Mouse (Mus musculus) heart, embryonic 15.5 days (tissue): ENCODE results near the gene Ikzf1. TPM values are rescaled to one million over a fixed set of nuclear protein-coding genes. Genes with fewer than 3 reads are reported as not detected.
A peak's percentile ranks its signal among the peaks of the same experiment; 100 is the strongest.

Experiments
- ATAC-seq: fragments of 200-750 bp; cut with Nextera tagmentation; replicated peaks from 2 replicates; pipeline ENCODE4 v1.8.0; 2017; ENCODE audit warnings: low read depth, moderate TSS enrichment; ENCODE audit not compliant: insufficient number of reproducible peaks, insufficient read depth, low FRiP score
- H3K27ac ChIP-seq: fragments of 300-500 bp; sonication (generic); 2 replicates; pipeline ENCODE4 v1.5.1; 2015; ENCODE audit warnings: mild to moderate bottlenecking, inconsistent platforms
- H3K27me3 ChIP-seq: fragments of 300-500 bp; sonication (generic); 2 replicates; pipeline ENCODE4 v1.6.1; 2015; ENCODE audit warnings: inconsistent platforms
- H3K36me3 ChIP-seq: fragments of 300-500 bp; sonication (generic); 2 replicates; pipeline ENCODE4 v1.6.1; 2015; ENCODE audit warnings: mild to moderate bottlenecking, inconsistent platforms
- H3K4me1 ChIP-seq: fragments of 300-500 bp; sonication (generic); replicated peaks from 2 replicates; pipeline ENCODE4 v1.6.1; 2015; ENCODE audit warnings: inconsistent platforms
- H3K4me2 ChIP-seq: fragments of 300-500 bp; sonication (generic); 2 replicates; pipeline ENCODE4 v1.6.1; 2015; ENCODE audit warnings: inconsistent platforms, mild to moderate bottlenecking, moderate library complexity
- H3K4me3 ChIP-seq: fragments of 300-500 bp; sonication (generic); 2 replicates; pipeline ENCODE4 v1.5.1; 2015; ENCODE audit warnings: mild to moderate bottlenecking, inconsistent platforms
- H3K9ac ChIP-seq: fragments of 300-500 bp; sonication (generic); 2 replicates; pipeline ENCODE4 v1.6.1; 2015; ENCODE audit warnings: mild to moderate bottlenecking, inconsistent platforms
- H3K9me3 ChIP-seq: fragments of 300-500 bp; sonication (generic); replicated peaks from 2 replicates; pipeline ENCODE4 v1.6.1; 2016; ENCODE audit warnings: inconsistent platforms
- WGBS: fragments of 180-500 bp; shearing (Covaris S2); methylation state at CpG from one replicate; pipeline ENCODE4 v1.1.7; 2015; ENCODE audit warnings: mixed read lengths; 5-methylcytosine and 5-hydroxymethylcytosine counted together
- polyA plus RNA-seq: library from polyadenylated mRNA; unstranded; fragments of >200 nt; fragmentation: Nextera tagmentation; extraction: Ambion mirVana; gene quantifications from 2 replicates; pipeline ENCODE4 v1.2.1, GENCODE M21; 2015

Gene Ikzf1
- polyA plus RNA-seq, 1 experiment from 2014 or later: 1.2 TPM

DNA sequence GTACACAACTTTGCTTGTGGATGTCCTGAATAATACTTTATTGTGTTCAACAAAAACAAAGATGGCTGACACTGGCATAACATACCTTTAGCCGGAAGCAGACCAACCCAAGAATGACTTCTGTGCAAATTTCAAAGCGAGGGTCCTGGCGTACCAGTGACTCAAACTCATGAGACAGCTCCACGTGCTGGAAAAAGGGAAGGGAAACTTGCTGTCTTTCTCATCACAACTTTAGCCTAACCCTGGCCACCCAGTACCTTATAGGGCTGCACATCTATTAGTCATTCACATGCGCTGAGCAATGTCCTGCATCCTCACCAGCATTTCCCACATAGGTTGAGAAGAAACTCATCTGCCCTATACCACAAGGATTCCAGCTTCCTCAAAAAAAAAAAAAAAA, 134.4 kb downstream of the Ikzf1 start:
- 92% methylated on average over 5 of the region's 5 CpGs for WGBS
- no peaks in the 10 kb centered on the region for H3K27me3 ChIP-seq
- no peaks in the 10 kb centered on the region for H3K9me3 ChIP-seq

DNA sequence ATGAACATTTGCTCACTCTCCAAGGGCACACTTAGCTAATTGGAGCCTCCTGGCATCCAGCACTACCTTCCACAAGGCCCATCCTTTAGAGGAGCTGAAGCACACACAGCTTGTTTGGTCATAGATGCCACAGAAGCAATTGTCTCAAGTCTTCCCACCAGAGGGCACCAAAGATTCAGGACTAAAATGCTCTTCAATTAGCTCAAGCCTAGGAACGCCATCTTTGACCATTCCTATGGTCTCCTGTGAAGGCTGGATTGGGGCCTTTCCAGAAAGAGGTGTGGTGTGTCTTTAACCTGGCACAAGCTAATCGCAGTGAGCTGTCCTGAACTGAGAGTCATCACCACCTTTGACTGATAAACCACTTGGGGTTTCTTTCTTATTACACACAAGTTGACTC, 135.4 kb downstream of the Ikzf1 start:
- 5% methylated on average over 2 of the region's 2 CpGs for WGBS
- Histone ChIP-seq H3K4me3 (no peak overlapping the region), H3K36me3 (no peaks in the 10 kb centered on the region), H3K4me1 (peaks cover 53% of the 10 kb centered on the region), H3K27ac (peak overlapping the region; percentile 95), H3K27me3 (no peaks in the 10 kb centered on the region), H3K9me3 (no peaks in the 10 kb centered on the region), H3K4me2 (no peak overlapping the region), H3K9ac (no peak overlapping the region)
- peak; percentile 23; the same call in 1 of the 2 replicates for ATAC-seq

More for the DNA sequence above, 134.4 kb downstream of the Ikzf1 start:
- Histone ChIP-seq H3K4me2 (no peak overlapping the region), H3K36me3 (no peaks in the 10 kb centered on the region), H3K4me3 (no peak overlapping the region), H3K27ac (no peak overlapping the region), H3K9ac (no peak overlapping the region), H3K4me1 (peaks cover 50% of the 10 kb centered on the region)
- no peak for ATAC-seq

DNA sequence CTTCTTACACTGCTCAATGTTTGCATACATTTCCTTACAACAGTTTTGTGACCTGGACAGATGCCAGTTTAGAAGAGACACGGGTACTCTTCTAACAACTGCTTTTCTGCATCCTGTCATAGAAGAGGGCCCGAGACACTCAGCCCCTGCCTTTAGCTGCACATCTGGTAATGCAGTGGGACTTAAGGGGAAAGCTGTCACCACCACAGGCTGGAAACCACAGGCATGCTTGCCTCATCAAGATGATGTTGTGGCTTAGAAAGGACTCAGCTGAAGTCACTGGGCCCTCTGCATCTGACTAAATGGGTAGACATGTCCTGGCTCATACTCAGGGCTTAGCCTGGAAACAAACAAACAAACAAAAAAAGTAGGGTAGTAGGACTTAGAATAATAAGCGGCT, 135.9 kb downstream of the Ikzf1 start:
- peaks cover 55% of the 10 kb centered on the region for H3K4me1 ChIP-seq
- no peaks in the 10 kb centered on the region for H3K36me3 ChIP-seq
- no peaks in the 10 kb centered on the region for H3K9me3 ChIP-seq
- WGBS: 30% methylated on average over 3 of the region's 3 CpGs
- H3K9ac ChIP-seq: no peak overlapping the region
- H3K27ac ChIP-seq: peak overlapping the region; percentile 95
- ATAC-seq: no peak
- H3K4me3 ChIP-seq: no peak overlapping the region
- no peak overlapping the region for H3K4me2 ChIP-seq
- no peaks in the 10 kb centered on the region for H3K27me3 ChIP-seq

DNA sequence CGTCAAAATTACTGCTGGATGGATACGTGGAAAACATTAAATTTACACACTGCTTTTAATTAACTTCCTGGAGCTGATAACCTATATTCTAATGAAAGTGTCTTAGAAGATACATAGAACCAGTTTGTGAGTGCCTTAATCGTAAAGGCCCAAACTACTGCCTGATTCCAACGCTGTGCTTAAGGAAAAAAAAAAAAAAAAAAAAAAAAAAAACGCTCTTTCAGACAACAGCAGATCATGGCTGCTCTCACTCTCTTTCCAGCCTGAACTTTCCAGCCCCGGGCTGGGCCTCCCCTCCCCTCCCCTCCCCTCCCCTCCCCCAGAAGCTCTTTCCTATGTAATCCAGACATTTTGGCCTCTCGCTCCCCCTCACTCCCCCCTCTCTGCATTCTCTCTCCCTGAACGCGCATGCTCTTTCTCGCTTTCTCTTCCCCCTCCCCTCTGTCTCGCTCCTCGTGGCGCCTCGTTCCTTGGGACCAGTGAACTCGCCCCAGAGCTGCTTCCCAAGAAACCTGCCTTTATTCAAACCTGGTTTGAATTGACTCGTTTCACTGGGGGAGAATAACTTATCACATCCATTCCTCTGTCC, 136.7 kb downstream of the Ikzf1 start:
- Histone ChIP-seq H3K9ac (peak overlapping the region; percentile 18; the same call in 1 of the 2 replicates), H3K4me2 (no peak overlapping the region), H3K4me1 (peaks cover 58% of the 10 kb centered on the region), H3K36me3 (no peaks in the 10 kb centered on the region), H3K9me3 (no peaks in the 10 kb centered on the region), H3K27me3 (no peaks in the 10 kb centered on the region), H3K27ac (peak overlapping the region; percentile 95), H3K4me3 (no peak overlapping the region)
- 13% methylated on average over 15 of the region's 16 CpGs for WGBS
- peak; percentile 57 for ATAC-seq

Other genes with a start within 250 kb of the Ikzf1 start
- gene Spata48, start 222.9 kb upstream of the Ikzf1 start, polyA plus RNA-seq: 0.81 and 1.4 TPM in 2 replicates
- 0.58 and 0.60 TPM in 2 replicates for gene Zpbp, start 222.6 kb upstream of the Ikzf1 start, polyA plus RNA-seq
- not detected in 2 replicates for gene 4930512M02Rik, start 57.2 kb upstream of the Ikzf1 start, polyA plus RNA-seq
- 42.5 and 45.8 TPM in 2 replicates for gene Fignl1, start 124.0 kb downstream of the Ikzf1 start, polyA plus RNA-seq
- gene Ddc, start 213.1 kb downstream of the Ikzf1 start, polyA plus RNA-seq: 92.1 and 115 TPM in 2 replicates